Mouse (Mus musculus) C2C12 (cell line): ENCODE data around the gene Wfdc21.

Experiments used
- CTCF ChIP-seq: IDR thresholded peaks from one replicate; pipeline ENCODE4 v1.5.1; 2011; ENCODE audit not compliant: control insufficient read depth, insufficient read depth, insufficient read length
- MAX ChIP-seq: IDR thresholded peaks from one replicate; pipeline ENCODE4 v1.6.1; 2011; ENCODE audit warnings: mild to moderate bottlenecking, control low read depth
- USF1 ChIP-seq: IDR thresholded peaks from one replicate; pipeline ENCODE4 v1.6.1; 2011; ENCODE audit warnings: low read depth, mild to moderate bottlenecking, control low read depth, moderate library complexity

DNA sequence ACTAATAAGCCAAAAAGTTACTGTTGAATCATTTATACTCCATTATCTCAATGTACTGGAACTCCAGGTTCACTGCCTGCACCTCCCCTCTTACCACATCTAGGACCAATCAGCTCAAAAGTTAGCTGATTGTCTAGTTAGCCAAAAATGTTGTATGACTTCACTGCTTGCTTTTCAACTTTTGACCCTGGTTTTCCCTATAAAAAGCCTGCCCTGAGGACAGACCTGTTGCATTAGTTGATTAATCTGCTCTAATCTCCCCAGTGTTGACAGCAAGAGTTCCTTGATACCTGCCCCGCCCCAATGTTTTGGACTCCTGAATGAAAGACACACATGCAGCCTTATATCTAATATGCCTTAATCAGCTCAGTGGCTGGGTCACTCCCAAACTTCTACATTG lies 15.6 kb upstream of the Wfdc21 start:
- TF ChIP-seq CTCF = no peak
- TF ChIP-seq MAX = no peak
- no peak for TF ChIP-seq USF1
